Mouse (Mus musculus): ENCODE measurements around the gene Rnf166. TPM values are rescaled to one million over a fixed set of nuclear protein-coding genes. Genes with fewer than 3 reads are reported as not detected.

Rnf166 gene
- polyA plus RNA-seq, 1 experiment = 17.1 TPM

- Histone ChIP-seq H3K27me3 (ENCODE audit: control insufficient read depth, insufficient read depth, low read length, poor library complexity, severe bottlenecking) (no peaks in the 10 kb centered on the region), H3K4me1 (ENCODE audit: control insufficient read depth, insufficient read depth, low read length) (no peaks in the 10 kb centered on the region), H3K9me3 (replicated peaks; ENCODE audit: control insufficient read depth, insufficient read depth, low read length, poor library complexity, severe bottlenecking) (no peaks in the 10 kb centered on the region)
Measured at GRCm38 (mm10) chr8:122439336-122439735, 36.5 kb downstream of the Rnf166 start.

DNA sequence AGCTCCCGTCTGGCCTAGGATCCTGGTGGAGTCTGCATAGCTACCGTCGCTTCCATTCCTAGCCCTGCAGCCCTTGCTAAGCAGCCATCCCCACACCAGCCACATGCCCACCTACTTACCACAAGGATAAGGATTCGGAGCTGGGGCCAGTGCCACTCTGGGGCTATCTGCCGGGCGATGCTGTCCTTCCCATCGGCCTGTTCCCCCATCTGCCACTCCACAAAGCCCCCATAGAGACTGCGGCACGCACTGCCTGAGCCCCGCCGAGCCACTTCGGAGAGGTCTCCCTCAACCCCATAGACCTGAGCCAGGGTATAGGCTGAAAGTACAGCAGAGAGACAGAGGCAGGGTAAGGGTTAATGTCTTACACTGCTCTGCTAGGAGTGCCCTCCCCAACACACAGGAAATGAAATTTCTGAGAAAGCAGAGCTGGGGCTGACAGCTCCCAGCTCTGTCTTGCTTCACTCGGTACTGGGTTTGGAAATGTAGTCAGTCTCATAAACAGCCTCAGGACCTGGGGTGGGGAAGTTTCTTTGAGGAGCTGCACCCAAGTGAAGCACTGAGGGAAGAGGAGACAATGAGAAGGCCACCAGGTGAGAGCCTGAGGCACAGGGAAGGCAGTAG, 38.0 kb downstream of the Rnf166 start:
- TF ChIP-seq CTCF (IDR thresholded peaks at IDR 0.05; ENCODE audit: low read depth, low read length) (no peak), EP300 (IDR thresholded peaks at IDR 0.05; ENCODE audit: insufficient read depth, low read depth, low read length) (no peak), POLR2A (IDR thresholded peaks at IDR 0.05; ENCODE audit: insufficient read depth, low read length) (no peak)
- no peak overlapping the region for H3K4me3 ChIP-seq (ENCODE audit: low read depth, low read length)
- H3K4me1 ChIP-seq (ENCODE audit: control insufficient read depth, insufficient read depth, low read length) = no peaks in the 10 kb centered on the region
- peaks cover 14% of the 10 kb centered on the region for H3K36me3 ChIP-seq (ENCODE audit: control insufficient read depth, insufficient read depth, low read length, poor library complexity, severe bottlenecking)
- no peak overlapping the region for H3K9ac ChIP-seq (ENCODE audit: low read depth, poor library complexity, severe bottlenecking)
- H3K27me3 ChIP-seq (ENCODE audit: control insufficient read depth, insufficient read depth, low read length, poor library complexity, severe bottlenecking) = no peaks in the 10 kb centered on the region
- H3K27ac ChIP-seq (ENCODE audit: insufficient read depth, low read length) = no peak overlapping the region
- H3K9me3 ChIP-seq (replicated peaks; ENCODE audit: control insufficient read depth, insufficient read depth, low read length, poor library complexity, severe bottlenecking) = no peaks in the 10 kb centered on the region

More at GRCm38 (mm10) chr8:122439336-122439735, 36.5 kb downstream of the Rnf166 start:
- no peak for TF ChIP-seq EP300 (IDR thresholded peaks at IDR 0.05; ENCODE audit: insufficient read depth, low read depth, low read length)
- H3K27ac ChIP-seq (ENCODE audit: insufficient read depth, low read length) = no peak overlapping the region
- H3K36me3 ChIP-seq (ENCODE audit: control insufficient read depth, insufficient read depth, low read length, poor library complexity, severe bottlenecking) = peaks cover 14% of the 10 kb centered on the region
- no peak overlapping the region for H3K9ac ChIP-seq (ENCODE audit: low read depth, poor library complexity, severe bottlenecking)
- H3K4me3 ChIP-seq (ENCODE audit: low read depth, low read length) = no peak overlapping the region

- Histone ChIP-seq H3K4me3 (ENCODE audit: low read depth, low read length) (no peak overlapping the region), H3K9ac (ENCODE audit: low read depth, poor library complexity, severe bottlenecking) (no peak overlapping the region), H3K27ac (ENCODE audit: insufficient read depth, low read length) (no peak overlapping the region), H3K4me1 (ENCODE audit: control insufficient read depth, insufficient read depth, low read length) (no peaks in the 10 kb centered on the region), H3K9me3 (replicated peaks; ENCODE audit: control insufficient read depth, insufficient read depth, low read length, poor library complexity, severe bottlenecking) (no peaks in the 10 kb centered on the region), H3K27me3 (ENCODE audit: control insufficient read depth, insufficient read depth, low read length, poor library complexity, severe bottlenecking) (no peaks in the 10 kb centered on the region), H3K36me3 (ENCODE audit: control insufficient read depth, insufficient read depth, low read length, poor library complexity, severe bottlenecking) (peaks cover 14% of the 10 kb centered on the region)
- TF ChIP-seq CTCF (IDR thresholded peaks at IDR 0.05; ENCODE audit: low read depth, low read length) (no peak), POLR2A (IDR thresholded peaks at IDR 0.05; ENCODE audit: insufficient read depth, low read length) (no peak), EP300 (IDR thresholded peaks at IDR 0.05; ENCODE audit: insufficient read depth, low read depth, low read length) (no peak)
Measured at GRCm38 (mm10) chr8:122436586-122437125, 39.2 kb downstream of the Rnf166 start.

DNA sequence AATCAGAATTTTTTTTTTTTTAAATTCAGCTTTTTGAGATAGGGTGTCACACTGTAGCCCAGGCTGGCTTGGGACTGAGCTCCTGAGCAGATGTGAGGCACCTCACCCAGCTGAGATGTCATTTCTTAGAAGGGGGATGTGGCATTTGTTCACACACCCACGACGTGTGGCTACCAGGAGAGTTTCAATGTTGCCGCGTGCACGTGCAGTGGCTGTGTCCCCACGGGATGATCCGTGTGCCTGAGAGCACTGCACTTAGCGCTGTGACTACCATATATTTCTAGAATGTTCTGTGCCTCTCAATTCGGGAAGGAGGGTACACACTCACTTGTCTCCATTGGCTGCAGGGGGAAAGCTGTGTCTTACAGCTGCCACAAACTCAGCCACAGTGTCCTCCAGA, 39.7 kb downstream of the Rnf166 start:
- H3K4me1 ChIP-seq (ENCODE audit: control insufficient read depth, insufficient read depth, low read length) = no peaks in the 10 kb centered on the region
- H3K9me3 ChIP-seq (replicated peaks; ENCODE audit: control insufficient read depth, insufficient read depth, low read length, poor library complexity, severe bottlenecking) = no peaks in the 10 kb centered on the region
- peaks cover 14% of the 10 kb centered on the region for H3K36me3 ChIP-seq (ENCODE audit: control insufficient read depth, insufficient read depth, low read length, poor library complexity, severe bottlenecking)
- no peak overlapping the region for H3K9ac ChIP-seq (ENCODE audit: low read depth, poor library complexity, severe bottlenecking)
- H3K27ac ChIP-seq (ENCODE audit: insufficient read depth, low read length) = no peak overlapping the region
- TF ChIP-seq CTCF (IDR thresholded peaks at IDR 0.05; ENCODE audit: low read depth, low read length) (no peak), EP300 (IDR thresholded peaks at IDR 0.05; ENCODE audit: insufficient read depth, low read depth, low read length) (no peak), POLR2A (IDR thresholded peaks at IDR 0.05; ENCODE audit: insufficient read depth, low read length) (no peak)
- no peaks in the 10 kb centered on the region for H3K27me3 ChIP-seq (ENCODE audit: control insufficient read depth, insufficient read depth, low read length, poor library complexity, severe bottlenecking)
- H3K4me3 ChIP-seq (ENCODE audit: low read depth, low read length) = no peak overlapping the region

- Histone ChIP-seq H3K4me1 (ENCODE audit: control insufficient read depth, insufficient read depth, low read length) (no peaks in the 10 kb centered on the region), H3K9ac (ENCODE audit: low read depth, poor library complexity, severe bottlenecking) (no peak overlapping the region), H3K36me3 (ENCODE audit: control insufficient read depth, insufficient read depth, low read length, poor library complexity, severe bottlenecking) (peaks cover 14% of the 10 kb centered on the region), H3K27me3 (ENCODE audit: control insufficient read depth, insufficient read depth, low read length, poor library complexity, severe bottlenecking) (no peaks in the 10 kb centered on the region), H3K4me3 (ENCODE audit: low read depth, low read length) (no peak overlapping the region), H3K27ac (ENCODE audit: insufficient read depth, low read length) (no peak overlapping the region), H3K9me3 (replicated peaks; ENCODE audit: control insufficient read depth, insufficient read depth, low read length, poor library complexity, severe bottlenecking) (no peaks in the 10 kb centered on the region)
- TF ChIP-seq CTCF (IDR thresholded peaks at IDR 0.05; ENCODE audit: low read depth, low read length) (peak; percentile 49), EP300 (IDR thresholded peaks at IDR 0.05; ENCODE audit: insufficient read depth, low read depth, low read length) (no peak), POLR2A (IDR thresholded peaks at IDR 0.05; ENCODE audit: insufficient read depth, low read length) (no peak)
Measured at GRCm38 (mm10) chr8:122435375-122435774, 40.5 kb downstream of the Rnf166 start.

GRCm38 (mm10) chr8:122433269-122433905, 42.5 kb downstream of the Rnf166 start:
- H3K36me3 ChIP-seq (ENCODE audit: control insufficient read depth, insufficient read depth, low read length, poor library complexity, severe bottlenecking) = peaks cover 14% of the 10 kb centered on the region
- TF ChIP-seq CTCF (IDR thresholded peaks at IDR 0.05; ENCODE audit: low read depth, low read length) (peak; percentile 37), POLR2A (IDR thresholded peaks at IDR 0.05; ENCODE audit: insufficient read depth, low read length) (no peak)
- H3K9me3 ChIP-seq (replicated peaks; ENCODE audit: control insufficient read depth, insufficient read depth, low read length, poor library complexity, severe bottlenecking) = no peaks in the 10 kb centered on the region
- H3K4me3 ChIP-seq (ENCODE audit: low read depth, low read length) = peak overlapping the region; percentile 75; the same call in 1 of the 2 replicates
- H3K27ac ChIP-seq (ENCODE audit: insufficient read depth, low read length) = peak overlapping the region; percentile 10; the same call in 1 of the 2 replicates
- H3K4me1 ChIP-seq (ENCODE audit: control insufficient read depth, insufficient read depth, low read length) = no peaks in the 10 kb centered on the region
- no peak overlapping the region for H3K9ac ChIP-seq (ENCODE audit: low read depth, poor library complexity, severe bottlenecking)
- H3K27me3 ChIP-seq (ENCODE audit: control insufficient read depth, insufficient read depth, low read length, poor library complexity, severe bottlenecking) = no peaks in the 10 kb centered on the region
